Mouse (Mus musculus) kidney, adult 2 months (tissue): ENCODE measurements at regions not wholly inside any gene's neighbourhood (a gene's known extent, or its start where the extent isn't known, plus 50 kb on each side); places are given as distances from the start of the nearest gene placed in this dataset.

ENCODE experiments used
- DNase-seq: peaks from one replicate; pipeline ENCODE4 v3.0.0; 2021
- H3K27ac ChIP-seq: fragments of 200-500 bp; 2 replicates; pipeline ENCODE4 v1.5.1; 2012; ENCODE audit warnings: low read depth, low read length, control low read depth, inconsistent platforms; ENCODE audit not compliant: insufficient read depth
- H3K27me3 ChIP-seq: fragments of 200-500 bp; replicated peaks from 2 replicates; pipeline ENCODE4 v1.6.1; 2012; ENCODE audit warnings: mild to moderate bottlenecking, moderate library complexity, low read length, inconsistent platforms; ENCODE audit not compliant: control insufficient read depth, insufficient read depth
- H3K36me3 ChIP-seq: fragments of 200-500 bp; 2 replicates; pipeline ENCODE4 v1.6.1; 2012; ENCODE audit warnings: mild to moderate bottlenecking, moderate library complexity, low read length, inconsistent platforms; ENCODE audit not compliant: control insufficient read depth, insufficient read depth
- H3K4me1 ChIP-seq: fragments of 200-500 bp; 2 replicates; pipeline ENCODE4 v1.6.1; 2011; ENCODE audit warnings: low read length; ENCODE audit not compliant: control insufficient read depth, insufficient read depth
- H3K4me3 ChIP-seq: fragments of 200-500 bp; 2 replicates; pipeline ENCODE4 v1.5.1; 2011; ENCODE audit warnings: mild to moderate bottlenecking, low read depth, low read length, control low read depth; ENCODE audit not compliant: insufficient read depth
- CTCF ChIP-seq: fragments of 200-500 bp; conservative IDR thresholded peaks from 2 replicates; pipeline ENCODE4 v1.5.1; 2011; ENCODE audit warnings: low read depth, mild to moderate bottlenecking, control low read depth, low read length, moderate library complexity, mixed read lengths; ENCODE audit not compliant: insufficient read depth, insufficient read length
- POLR2A ChIP-seq: fragments of 200-500 bp; IDR thresholded peaks from one replicate; pipeline ENCODE4 v1.6.1; 2011; ENCODE audit warnings: low read depth, low read length, control low read depth
- WGBS: fragments of 180-500 bp; shearing (Covaris S2); methylation state at CpG from one replicate; pipeline ENCODE4 v1.1.7; 2018; 5-methylcytosine and 5-hydroxymethylcytosine counted together

DNA sequence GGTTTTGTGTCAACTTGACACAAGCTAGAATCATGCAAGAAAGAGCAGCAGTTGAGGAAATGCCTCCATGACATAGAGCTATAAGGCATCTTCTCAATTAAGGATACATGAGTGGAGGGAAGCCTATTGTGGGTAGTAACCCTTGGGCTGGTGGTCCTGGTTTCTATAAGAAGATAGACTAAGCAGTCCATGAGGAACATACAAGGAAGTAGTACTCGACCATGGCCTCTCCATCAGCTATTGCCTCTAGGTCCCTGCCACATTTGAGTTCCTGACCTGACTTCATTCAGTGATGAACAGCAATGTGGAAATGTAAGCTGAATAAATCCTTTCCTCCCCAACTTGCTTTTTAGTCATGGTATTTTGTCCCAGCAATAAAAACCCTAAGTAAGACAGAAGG lies 51.2 kb upstream of the Hsf2 start:
- H3K36me3 ChIP-seq, result no peaks in the 10 kb centered on the region
- no peak overlapping the region for H3K4me3 ChIP-seq
- peak; percentile 9 for DNase-seq
- no peaks in the 10 kb centered on the region; the same call in 1 of the 2 replicates for H3K27me3 ChIP-seq
- 70% methylated on average over 1 of the region's 1 CpGs for WGBS
- H3K27ac ChIP-seq, result no peak overlapping the region
- no peaks in the 10 kb centered on the region for H3K4me1 ChIP-seq
- no peak for TF ChIP-seq POLR2A
- no peak for TF ChIP-seq CTCF
